Mouse (Mus musculus): ENCODE measurements around the gene Ciao1. TPM values are rescaled to one million over a fixed set of nuclear protein-coding genes. Genes with fewer than 3 reads are reported as not detected.
"Not testable (repeated sequence)": the region's sequence is repeated elsewhere in the genome, so short reads cannot be mapped to it uniquely, and the experiment has no call there.

Ciao1 gene
- total and polyA plus RNA-seq, 2 experiments from 2014 or later: 53.7 to 65.9 TPM

GRCm38 (mm10) chr2:127210701-127211100 is 36.9 kb downstream of the Ciao1 start:
- Histone ChIP-seq H3K4me1 (ENCODE audit: control insufficient read depth, insufficient read depth) (peaks cover 6% of the 10 kb centered on the region; the same call in 1 of the 2 replicates), H3K27ac (ENCODE audit: low read depth) (no peak overlapping the region), H3K27me3 (ENCODE audit: control insufficient read depth, insufficient read depth, low read length) (no peaks in the 10 kb centered on the region), H3K9me3 (replicated peaks; ENCODE audit: control insufficient read depth, low read length) (no peaks in the 10 kb centered on the region), H3K4me3 (ENCODE audit: low read depth, low read length) (no peak overlapping the region), H3K36me3 (replicated peaks; ENCODE audit: control insufficient read depth, insufficient read depth, low read length) (peaks cover 56% of the 10 kb centered on the region), H3K9ac (replicated peaks; ENCODE audit: low read depth, low read length) (no peak overlapping the region), H3K4me2 (ENCODE audit: low read depth, low read length) (no peak overlapping the region)
- DNase-seq (ENCODE audit: low spot score) (no peak), ATAC-seq (ENCODE audit: insufficient read depth, low read depth) (no peak)
- WGBS: 92% methylated on average over 11 of the region's 11 CpGs
- TF ChIP-seq CTCF (IDR thresholded peaks at IDR 0.05; ENCODE audit: low read depth): no peak
- no peak for TF ChIP-seq EP300 (IDR thresholded peaks at IDR 0.05; ENCODE audit: low read depth)

- ATAC-seq (ENCODE audit: insufficient read depth, low read depth) (peak; percentile 48), DNase-seq (ENCODE audit: low spot score) (peak; percentile 8)
- no peak for TF ChIP-seq EP300 (IDR thresholded peaks at IDR 0.05; ENCODE audit: low read depth)
- no peak for TF ChIP-seq CTCF (IDR thresholded peaks at IDR 0.05; ENCODE audit: low read depth)
- Histone ChIP-seq H3K36me3 (replicated peaks; ENCODE audit: control insufficient read depth, insufficient read depth, low read length) (peaks cover 35% of the 10 kb centered on the region), H3K27me3 (ENCODE audit: control insufficient read depth, insufficient read depth, low read length) (no peaks in the 10 kb centered on the region), H3K4me1 (ENCODE audit: control insufficient read depth, insufficient read depth) (peaks cover 6% of the 10 kb centered on the region; the same call in 1 of the 2 replicates), H3K9me3 (replicated peaks; ENCODE audit: control insufficient read depth, low read length) (no peaks in the 10 kb centered on the region), H3K9ac (replicated peaks; ENCODE audit: low read depth, low read length) (peak overlapping the region; percentile 84), H3K4me2 (ENCODE audit: low read depth, low read length) (peak overlapping the region; percentile 77), H3K4me3 (ENCODE audit: low read depth, low read length) (peak overlapping the region; percentile 88), H3K27ac (ENCODE audit: low read depth) (peak overlapping the region; percentile 71)
- whole genome bisulfite sequencing: under 1% methylated on average over 17 of the region's 17 CpGs
These were observed 39.2 kb downstream of the Ciao1 start for GRCm38 (mm10) chr2:127208452-127208769.

DNA sequence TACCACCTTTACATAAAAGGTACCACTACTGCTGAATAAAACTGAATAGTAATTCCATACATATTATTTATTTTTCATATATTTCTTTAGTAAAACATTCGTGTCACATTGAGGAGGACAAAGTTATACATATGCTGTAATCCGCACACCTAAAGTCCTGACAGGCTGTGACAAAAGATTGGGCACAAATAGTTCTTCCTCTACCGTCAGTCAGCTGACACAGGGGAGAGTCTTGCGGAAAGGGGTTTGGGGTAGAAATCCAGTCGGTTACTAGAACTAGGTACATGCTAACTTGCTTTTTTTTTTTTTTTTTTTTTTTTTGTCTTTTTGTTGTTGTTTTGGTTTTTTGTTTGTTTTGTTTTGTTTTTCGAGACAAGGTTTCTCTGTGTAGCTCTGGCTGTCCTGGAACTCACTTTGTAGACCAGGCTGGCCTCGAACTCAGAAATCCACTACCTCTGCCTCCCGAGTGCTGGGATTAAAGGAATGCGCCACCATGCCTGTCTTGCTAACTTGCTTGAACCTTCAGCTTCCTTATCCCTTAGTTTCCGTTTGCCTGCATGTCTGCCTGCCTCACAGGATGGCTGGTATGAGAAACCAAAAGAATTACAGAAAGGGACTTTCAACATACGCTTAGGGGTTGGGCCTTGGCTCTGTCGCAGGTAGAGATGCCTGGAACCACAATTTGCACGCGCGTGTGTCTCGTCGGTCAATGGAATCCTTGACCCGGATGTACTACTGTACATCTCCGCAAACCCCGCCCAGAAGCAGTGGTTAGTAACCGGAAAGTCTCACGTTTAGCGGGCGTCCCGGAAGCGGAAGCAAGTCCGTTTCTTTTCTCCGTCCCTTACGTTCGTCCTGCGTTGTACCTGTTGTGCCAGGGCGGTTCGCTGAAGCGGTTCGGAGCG is 39.8 kb downstream of the Ciao1 start, which contains the start of the genes 1810024B03Rik and Snrnp200:
TSS of gene 1810024B03Rik (minus strand) at position 734 of the 905 bp plus-strand sequence.
TSS of gene Snrnp200 (plus strand) at position 840 of the 905 bp plus-strand sequence.
- Histone ChIP-seq H3K4me3 (ENCODE audit: low read depth, low read length) (peak within 1 kb of the TSS; percentile 88), H3K27me3 (ENCODE audit: control insufficient read depth, insufficient read depth, low read length) (no peaks in the 10 kb centered on the region), H3K9ac (replicated peaks; ENCODE audit: low read depth, low read length) (peak within 1 kb of the TSS; percentile 84), H3K4me2 (ENCODE audit: low read depth, low read length) (peak within 1 kb of the TSS; percentile 77), H3K36me3 (replicated peaks; ENCODE audit: control insufficient read depth, insufficient read depth, low read length) (peaks cover 30% of the 10 kb centered on the region), H3K27ac (ENCODE audit: low read depth) (peak within 1 kb of the TSS; percentile 81), H3K4me1 (ENCODE audit: control insufficient read depth, insufficient read depth) (peaks cover 6% of the 10 kb centered on the region; the same call in 1 of the 2 replicates), H3K9me3 (replicated peaks; ENCODE audit: control insufficient read depth, low read length) (no peaks in the 10 kb centered on the region)
- peak; percentile 31; the same call in 1 of the 2 replicates for TF ChIP-seq EP300 (IDR thresholded peaks at IDR 0.05; ENCODE audit: low read depth)
- TF ChIP-seq CTCF (IDR thresholded peaks at IDR 0.05; ENCODE audit: low read depth): no peak
- ATAC-seq (ENCODE audit: insufficient read depth, low read depth) (peak; percentile 98), DNase-seq (ENCODE audit: low spot score) (peak; percentile 98)
- WGBS: 10% methylated on average over 36 of the region's 36 CpGs

- Histone ChIP-seq H3K9ac (replicated peaks; ENCODE audit: low read depth, low read length) (no peak overlapping the region), H3K4me2 (ENCODE audit: low read depth, low read length) (no peak overlapping the region), H3K4me3 (ENCODE audit: low read depth, low read length) (no peak overlapping the region), H3K9me3 (replicated peaks; ENCODE audit: control insufficient read depth, low read length) (no peaks in the 10 kb centered on the region), H3K27me3 (ENCODE audit: control insufficient read depth, insufficient read depth, low read length) (no peaks in the 10 kb centered on the region), H3K27ac (ENCODE audit: low read depth) (no peak overlapping the region), H3K36me3 (replicated peaks; ENCODE audit: control insufficient read depth, insufficient read depth, low read length) (peaks cover 21% of the 10 kb centered on the region), H3K4me1 (ENCODE audit: control insufficient read depth, insufficient read depth) (peaks cover 6% of the 10 kb centered on the region; the same call in 1 of the 2 replicates)
- ATAC-seq (ENCODE audit: insufficient read depth, low read depth): no peak
- no peak for DNase-seq (ENCODE audit: low spot score)
- 84% methylated on average over 2 of the region's 2 CpGs for WGBS
- no peak for TF ChIP-seq CTCF (IDR thresholded peaks at IDR 0.05; ENCODE audit: low read depth)
These were observed 40.7 kb downstream of the Ciao1 start for GRCm38 (mm10) chr2:127206916-127207315.

- H3K4me3 ChIP-seq (ENCODE audit: low read depth, low read length); H3K27ac ChIP-seq (ENCODE audit: low read depth); H3K9me3 ChIP-seq (replicated peaks; ENCODE audit: control insufficient read depth, low read length); H3K27me3 ChIP-seq (ENCODE audit: control insufficient read depth, insufficient read depth, low read length); H3K4me1 ChIP-seq (ENCODE audit: control insufficient read depth, insufficient read depth); DNase-seq (ENCODE audit: low spot score); H3K4me2 ChIP-seq (ENCODE audit: low read depth, low read length); ATAC-seq (ENCODE audit: insufficient read depth, low read depth); H3K9ac ChIP-seq (replicated peaks; ENCODE audit: low read depth, low read length): not testable (repeated sequence)
- peaks cover 11% of the 10 kb centered on the region for H3K36me3 ChIP-seq (replicated peaks; ENCODE audit: control insufficient read depth, insufficient read depth, low read length)
- 76% methylated on average over 4 of the region's 4 CpGs for WGBS
These were observed 41.7 kb downstream of the Ciao1 start for GRCm38 (mm10) chr2:127205936-127206335.
